Mouse (Mus musculus): ENCODE results near the gene Gm44511. TPM values are rescaled to one million over a fixed set of nuclear protein-coding genes. Genes with fewer than 3 reads are reported as not detected.

Gene Gm44511
- polyA plus RNA-seq, 1 experiment from 2014 or later, result not detected

DNA sequence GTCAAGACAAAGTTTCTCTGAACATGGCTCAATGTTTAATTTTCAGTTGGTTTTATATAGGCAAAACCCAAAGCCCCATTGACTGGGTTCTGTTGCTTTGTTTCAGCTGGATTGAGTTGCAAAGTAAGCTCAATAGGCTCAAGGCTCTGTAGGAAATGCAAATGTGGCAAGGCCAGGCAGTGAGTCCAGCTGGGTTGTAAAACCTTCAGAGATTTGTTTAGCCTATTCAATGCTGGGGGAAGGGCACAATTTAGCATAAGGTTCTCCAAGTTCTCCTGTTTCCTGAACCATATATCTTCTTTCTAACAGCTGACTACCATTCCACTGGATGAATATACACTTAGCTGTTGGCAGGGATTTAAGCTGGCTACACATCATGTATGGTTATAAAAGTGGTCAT lies 91.2 kb downstream of the Gm44511 start:
- Histone ChIP-seq H3K9ac (ENCODE audit: low read depth, low read length) (no peak overlapping the region), H3K9me3 (replicated peaks; ENCODE audit: control insufficient read depth, low read length) (no peaks in the 10 kb centered on the region), H3K36me3 (ENCODE audit: control insufficient read depth, insufficient read depth) (no peaks in the 10 kb centered on the region), H3K27ac (ENCODE audit: low read length) (no peak overlapping the region), H3K4me1 (ENCODE audit: control insufficient read depth, low read depth, low read length) (no peaks in the 10 kb centered on the region), H3K4me2 (ENCODE audit: low read depth, low read length) (no peak overlapping the region), H3K4me3 (ENCODE audit: low read depth, low read length) (no peak overlapping the region), H3K27me3 (ENCODE audit: control insufficient read depth, insufficient read depth, low read depth, low read length) (no peaks in the 10 kb centered on the region)
- ATAC-seq (ENCODE audit: low read depth), result no peak

DNA sequence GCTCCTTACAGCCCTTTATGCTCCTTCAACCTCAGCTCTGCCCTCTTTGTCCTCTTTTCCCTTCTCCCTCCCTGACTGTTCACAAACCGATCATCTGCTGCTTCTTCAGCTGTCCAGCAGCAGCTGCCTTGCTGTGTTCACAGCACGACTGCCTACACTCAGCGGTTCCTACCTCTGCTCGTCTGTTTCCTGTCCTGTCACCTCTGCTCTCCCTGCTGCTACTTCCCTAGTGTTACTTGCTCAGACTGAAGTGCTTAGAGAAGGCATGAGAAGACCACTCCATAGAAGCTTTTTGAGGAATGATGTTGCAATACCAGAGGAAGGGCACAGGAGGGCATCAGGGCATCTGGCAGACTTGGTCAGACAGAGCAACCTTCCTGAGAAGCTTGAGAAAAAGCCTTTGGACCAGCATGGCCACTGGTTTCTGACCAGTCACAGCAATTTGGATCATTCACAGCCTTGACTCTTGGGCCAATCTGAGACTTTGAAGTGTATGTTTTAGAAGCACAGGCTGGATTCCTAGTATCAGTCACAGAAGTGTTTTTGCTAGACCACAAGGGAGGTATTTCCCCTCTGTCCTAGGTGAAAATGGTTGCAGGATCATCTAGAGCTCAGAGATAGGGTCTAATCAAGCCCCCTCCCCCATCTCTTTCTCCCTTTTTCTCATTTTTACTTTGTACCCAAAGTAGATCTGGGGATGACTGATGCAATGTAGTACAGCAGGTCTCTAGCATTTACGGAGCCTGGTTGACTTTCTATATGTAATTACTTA lies 92.0 kb downstream of the Gm44511 start:
- ATAC-seq (ENCODE audit: low read depth), result no peak
- no peaks in the 10 kb centered on the region for H3K36me3 ChIP-seq (ENCODE audit: control insufficient read depth, insufficient read depth)
- no peak overlapping the region for H3K9ac ChIP-seq (ENCODE audit: low read depth, low read length)
- no peaks in the 10 kb centered on the region for H3K27me3 ChIP-seq (ENCODE audit: control insufficient read depth, insufficient read depth, low read depth, low read length)
- H3K4me1 ChIP-seq (ENCODE audit: control insufficient read depth, low read depth, low read length), result no peaks in the 10 kb centered on the region
- H3K27ac ChIP-seq (ENCODE audit: low read length), result no peak overlapping the region
- no peak overlapping the region for H3K4me2 ChIP-seq (ENCODE audit: low read depth, low read length)
- WGBS (ENCODE audit: insufficient replicate concordance), result 24% methylated on average over 5 of the region's 5 CpGs
- H3K9me3 ChIP-seq (replicated peaks; ENCODE audit: control insufficient read depth, low read length), result no peaks in the 10 kb centered on the region
- H3K4me3 ChIP-seq (ENCODE audit: low read depth, low read length), result no peak overlapping the region

DNA sequence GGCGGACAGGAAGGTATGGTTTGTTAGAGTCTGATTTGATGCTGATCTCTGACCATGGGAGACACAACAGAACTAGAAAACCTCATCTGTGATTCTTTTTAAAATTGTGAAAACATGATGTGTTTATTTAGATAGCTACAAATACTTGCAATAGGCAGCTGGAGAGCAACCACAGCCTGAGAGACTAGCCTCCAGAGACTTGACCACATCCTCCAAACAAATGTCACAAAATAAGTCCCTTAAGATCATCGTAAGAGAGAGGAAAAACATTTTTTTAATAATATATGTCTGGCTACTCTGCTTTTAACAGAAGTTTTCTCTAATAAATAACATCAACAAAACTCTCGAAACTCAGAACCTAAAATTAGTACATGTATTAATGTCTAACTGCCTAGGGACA lies 94.1 kb downstream of the Gm44511 start:
- Histone ChIP-seq H3K27ac (ENCODE audit: low read length) (no peak overlapping the region), H3K9me3 (replicated peaks; ENCODE audit: control insufficient read depth, low read length) (no peaks in the 10 kb centered on the region)

More for the DNA sequence above, 94.1 kb downstream of the Gm44511 start:
- H3K36me3 ChIP-seq (ENCODE audit: control insufficient read depth, insufficient read depth), result no peaks in the 10 kb centered on the region
- WGBS (ENCODE audit: insufficient replicate concordance), result 47% methylated on average over 3 of the region's 3 CpGs
- ATAC-seq (ENCODE audit: low read depth), result no peak
- H3K9ac ChIP-seq (ENCODE audit: low read depth, low read length), result no peak overlapping the region
- H3K4me2 ChIP-seq (ENCODE audit: low read depth, low read length), result no peak overlapping the region
- H3K27me3 ChIP-seq (ENCODE audit: control insufficient read depth, insufficient read depth, low read depth, low read length), result no peaks in the 10 kb centered on the region
- no peak overlapping the region for H3K4me3 ChIP-seq (ENCODE audit: low read depth, low read length)
- H3K4me1 ChIP-seq (ENCODE audit: control insufficient read depth, low read depth, low read length), result no peaks in the 10 kb centered on the region

Other genes with a start within 250 kb of the Gm44511 start
- 47.2 and 49.7 TPM in 2 replicates for gene A2ml1, start 244.7 kb downstream of the Gm44511 start, polyA plus RNA-seq (2015; fragmentation: Nextera tagmentation; extraction: Ambion mirVana)
- 0.24 and 0.27 TPM in 2 replicates for gene Klrb1a, start 202.8 kb downstream of the Gm44511 start, polyA plus RNA-seq (2015; fragmentation: Nextera tagmentation; extraction: Ambion mirVana)
- gene Clec2h, start 163.9 kb downstream of the Gm44511 start, polyA plus RNA-seq (2015; fragmentation: Nextera tagmentation; extraction: Ambion mirVana), result 0.09 and 0.28 TPM in 2 replicates
- not detected in 2 replicates for gene Klrb1, start 103.3 kb downstream of the Gm44511 start, polyA plus RNA-seq (2015; fragmentation: Nextera tagmentation; extraction: Ambion mirVana)
- gene Klrb1c, start 37.1 kb downstream of the Gm44511 start, polyA plus RNA-seq (2015; fragmentation: Nextera tagmentation; extraction: Ambion mirVana), result 0.61 and 0.78 TPM in 2 replicates
- gene Klrb1b, start within 50 bp of the Gm44511 start, polyA plus RNA-seq (2015; fragmentation: Nextera tagmentation; extraction: Ambion mirVana), result 0.23 and 0.46 TPM in 2 replicates
- gene Clec2i, start 61.3 kb upstream of the Gm44511 start, polyA plus RNA-seq (2015; fragmentation: Nextera tagmentation; extraction: Ambion mirVana), result 0.21 and 0.30 TPM in 2 replicates
- 6.3 and 6.6 TPM in 2 replicates for gene BC035044, start 64.8 kb upstream of the Gm44511 start, polyA plus RNA-seq (2015; fragmentation: Nextera tagmentation; extraction: Ambion mirVana)
- gene Clec2g, start 108.1 kb upstream of the Gm44511 start, polyA plus RNA-seq (2015; fragmentation: Nextera tagmentation; extraction: Ambion mirVana), result not detected in 2 replicates
- gene Klrb1f, start 219.6 kb upstream of the Gm44511 start, polyA plus RNA-seq (2015; fragmentation: Nextera tagmentation; extraction: Ambion mirVana), result 0.45 and 0.50 TPM in 2 replicates

All from liver, embryonic 16.5 days (tissue).